Mouse (Mus musculus) stomach, embryonic 16.5 days (tissue): ENCODE measurements around the gene Kcnip1. TPM values are rescaled to one million over a fixed set of nuclear protein-coding genes. Genes with fewer than 3 reads are reported as not detected.

Source experiments
- ATAC-seq: fragments of 200-750 bp; cut with Nextera tagmentation; 2 replicates; pipeline ENCODE4 v1.8.0; 2017; ENCODE audit warnings: moderate number of reproducible peaks, moderate TSS enrichment; ENCODE audit not compliant: insufficient read depth, low FRiP score
- H3K27ac ChIP-seq: fragments of 300-500 bp; sonication (generic); 2 replicates; pipeline ENCODE4 v1.5.1; 2014; ENCODE audit warnings: low read length
- H3K27me3 ChIP-seq: fragments of 300-500 bp; sonication (generic); 2 replicates; pipeline ENCODE4 v1.6.1; 2014; ENCODE audit warnings: low read length, control low read depth, mixed read lengths; ENCODE audit not compliant: control insufficient read depth, insufficient read depth
- H3K36me3 ChIP-seq: fragments of 300-500 bp; sonication (generic); 2 replicates; pipeline ENCODE4 v1.6.1; 2014; ENCODE audit warnings: low read length; ENCODE audit not compliant: control insufficient read depth, insufficient read depth
- H3K4me1 ChIP-seq: fragments of 300-500 bp; sonication (generic); 2 replicates; pipeline ENCODE4 v1.6.1; 2014; ENCODE audit warnings: low read length, control low read depth, mixed read lengths; ENCODE audit not compliant: control insufficient read depth, insufficient read depth
- H3K4me2 ChIP-seq: fragments of 300-500 bp; sonication (generic); 2 replicates; pipeline ENCODE4 v1.6.1; 2014; ENCODE audit warnings: low read depth, low read length, mixed read lengths
- H3K4me3 ChIP-seq: fragments of 300-500 bp; sonication (generic); replicated peaks from 2 replicates; pipeline ENCODE4 v1.5.1; 2014; ENCODE audit warnings: mild to moderate bottlenecking, low read length
- H3K9ac ChIP-seq: fragments of 300-500 bp; sonication (generic); 2 replicates; pipeline ENCODE4 v1.6.1; 2014; ENCODE audit warnings: low read length
- H3K9me3 ChIP-seq: fragments of 300-500 bp; sonication (generic); replicated peaks from 2 replicates; pipeline ENCODE4 v1.6.1; 2016; ENCODE audit warnings: low read length, control low read depth; ENCODE audit not compliant: control insufficient read depth
- WGBS: fragments of 180-500 bp; shearing (Covaris S2); extraction: QIAGEN DNeasy Blood & Tissue Kit; methylation state at CpG from one replicate; pipeline ENCODE4 v1.1.7; 2014; 5-methylcytosine and 5-hydroxymethylcytosine counted together
- polyA plus RNA-seq: library from polyadenylated mRNA; unstranded; fragments of >200 nt; fragmentation: Nextera tagmentation; extraction: Ambion mirVana; gene quantifications from 2 replicates; pipeline ENCODE4 v1.2.1, GENCODE M21; 2015

The Kcnip1 gene
- polyA plus RNA-seq, 1 experiment from 2014 or later, result 10.7 TPM

GRCm38 (mm10) chr11:34000416-34000815 is 7.5 kb upstream of the Kcnip1 start:
- Histone ChIP-seq H3K27me3 (no peaks in the 10 kb centered on the region), H3K4me2 (no peak overlapping the region), H3K36me3 (no peaks in the 10 kb centered on the region), H3K4me1 (no peaks in the 10 kb centered on the region), H3K9ac (no peak overlapping the region), H3K4me3 (no peak overlapping the region), H3K27ac (no peak overlapping the region), H3K9me3 (no peaks in the 10 kb centered on the region)
- no peak for ATAC-seq
- WGBS, result 80% methylated on average over 3 of the region's 3 CpGs

DNA sequence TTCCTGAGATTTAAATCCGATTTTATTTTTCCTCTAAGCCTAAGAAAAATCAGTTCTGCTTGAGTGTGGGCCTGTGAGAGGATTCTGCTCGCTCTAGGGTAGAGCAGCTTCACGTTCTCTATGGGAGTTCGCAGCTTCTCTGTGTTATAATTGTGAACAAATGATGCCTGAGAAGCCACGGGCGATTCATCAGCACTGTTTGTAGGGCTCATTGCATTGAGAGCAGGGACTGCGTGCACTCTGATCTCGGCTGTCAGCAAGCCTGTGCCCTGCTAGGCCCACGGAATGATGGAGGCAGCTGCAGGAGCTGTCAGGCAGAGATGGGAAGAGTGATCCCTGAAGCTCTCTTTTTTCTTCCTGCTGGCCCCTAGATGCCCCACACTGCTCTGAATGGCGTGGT is 5.3 kb upstream of the Kcnip1 start:
- WGBS, result 60% methylated on average over 10 of the region's 10 CpGs
- Histone ChIP-seq H3K36me3 (no peaks in the 10 kb centered on the region), H3K4me1 (no peaks in the 10 kb centered on the region), H3K4me3 (no peak overlapping the region), H3K27me3 (no peaks in the 10 kb centered on the region), H3K9me3 (no peaks in the 10 kb centered on the region), H3K4me2 (no peak overlapping the region), H3K9ac (no peak overlapping the region), H3K27ac (no peak overlapping the region)
- ATAC-seq, result no peak

GRCm38 (mm10) chr11:33993496-33993895 is 544 bp upstream of the Kcnip1 start:
- no peak overlapping the region for H3K27ac ChIP-seq
- no peaks in the 10 kb centered on the region for H3K9me3 ChIP-seq
- 50% methylated on average over 5 of the region's 5 CpGs for WGBS
- H3K36me3 ChIP-seq, result no peaks in the 10 kb centered on the region
- no peaks in the 10 kb centered on the region for H3K27me3 ChIP-seq
- peak overlapping the region; percentile 41; the same call in 1 of the 2 replicates for H3K4me2 ChIP-seq
- H3K4me1 ChIP-seq, result 0 out of 2 replicates have a peak, but pooled peaks cover 4% of the 10 kb centered on the region
- H3K4me3 ChIP-seq, result no peak overlapping the region
- no peak overlapping the region for H3K9ac ChIP-seq
- ATAC-seq, result no peak

GRCm38 (mm10) chr11:33990002-33990401 is 3.0 kb downstream of the Kcnip1 start:
- no peaks in the 10 kb centered on the region for H3K9me3 ChIP-seq
- 0 out of 2 replicates have a peak, but pooled peaks cover 4% of the 10 kb centered on the region for H3K4me1 ChIP-seq
- H3K36me3 ChIP-seq, result no peaks in the 10 kb centered on the region
- no peak overlapping the region for H3K9ac ChIP-seq
- H3K4me3 ChIP-seq, result no peak overlapping the region
- H3K4me2 ChIP-seq, result no peak overlapping the region
- ATAC-seq, result peak; percentile 36; the same call in 1 of the 2 replicates
- H3K27ac ChIP-seq, result no peak overlapping the region
- WGBS, result 45% methylated on average over 5 of the region's 5 CpGs
- H3K27me3 ChIP-seq, result no peaks in the 10 kb centered on the region

- 80% methylated on average over 2 of the region's 2 CpGs for WGBS
- no peak overlapping the region for H3K4me3 ChIP-seq
- H3K4me2 ChIP-seq, result no peak overlapping the region
- no peak overlapping the region for H3K27ac ChIP-seq
- no peak for ATAC-seq
- no peak overlapping the region for H3K9ac ChIP-seq
- H3K27me3 ChIP-seq, result no peaks in the 10 kb centered on the region
- no peaks in the 10 kb centered on the region for H3K36me3 ChIP-seq
- H3K9me3 ChIP-seq, result no peaks in the 10 kb centered on the region
- H3K4me1 ChIP-seq, result no peaks in the 10 kb centered on the region
These were observed 6.4 kb downstream of the Kcnip1 start for GRCm38 (mm10) chr11:33986525-33986924.

DNA sequence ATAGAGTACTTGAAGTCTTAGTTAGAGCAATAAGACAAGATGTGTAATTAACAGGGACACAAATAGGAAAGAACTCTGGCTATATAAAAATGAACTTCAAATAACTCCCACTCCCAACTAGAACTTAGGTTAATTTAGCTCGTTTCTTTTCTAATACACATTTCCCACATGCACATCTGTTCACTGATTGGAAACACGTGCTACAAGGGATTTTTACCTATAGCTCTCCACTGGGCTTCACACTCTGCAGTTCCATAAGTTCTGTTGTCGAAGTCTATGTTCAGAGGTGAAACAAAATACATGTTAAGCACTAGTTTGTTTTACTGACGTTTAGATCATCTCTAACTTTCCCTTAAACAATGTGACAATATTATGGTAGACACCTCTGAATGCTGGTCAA is 12.8 kb downstream of the Kcnip1 start:
- Histone ChIP-seq H3K27ac (no peak overlapping the region), H3K36me3 (no peaks in the 10 kb centered on the region), H3K9ac (no peak overlapping the region), H3K4me2 (no peak overlapping the region), H3K27me3 (no peaks in the 10 kb centered on the region), H3K9me3 (no peaks in the 10 kb centered on the region), H3K4me3 (no peak overlapping the region), H3K4me1 (no peaks in the 10 kb centered on the region)
- no peak for ATAC-seq
- 78% methylated on average over 4 of the region's 4 CpGs for WGBS

- WGBS, result 74% methylated on average over 2 of the region's 2 CpGs
- no peak for ATAC-seq
- no peak overlapping the region for H3K4me3 ChIP-seq
These were observed 17.8 kb downstream of the Kcnip1 start for GRCm38 (mm10) chr11:33975121-33975520.

GRCm38 (mm10) chr11:33974341-33975040 is 18.5 kb downstream of the Kcnip1 start:
- peaks cover 3% of the 10 kb centered on the region; the same call in 1 of the 2 replicates for H3K4me1 ChIP-seq
- 37% methylated on average over 14 of the region's 14 CpGs for WGBS
- ATAC-seq, result peak; percentile 81

More at GRCm38 (mm10) chr11:33975121-33975520, 17.8 kb downstream of the Kcnip1 start:
- no peaks in the 10 kb centered on the region for H3K4me1 ChIP-seq
- no peaks in the 10 kb centered on the region for H3K27me3 ChIP-seq
- no peak overlapping the region for H3K9ac ChIP-seq
- H3K9me3 ChIP-seq, result no peaks in the 10 kb centered on the region
- no peaks in the 10 kb centered on the region for H3K36me3 ChIP-seq
- no peak overlapping the region for H3K27ac ChIP-seq
- H3K4me2 ChIP-seq, result no peak overlapping the region

GRCm38 (mm10) chr11:33972114-33972513 is 20.8 kb downstream of the Kcnip1 start:
- Histone ChIP-seq H3K36me3 (no peaks in the 10 kb centered on the region), H3K9me3 (no peaks in the 10 kb centered on the region), H3K27ac (no peak overlapping the region), H3K4me2 (no peak overlapping the region), H3K27me3 (no peaks in the 10 kb centered on the region), H3K4me1 (peaks cover 3% of the 10 kb centered on the region; the same call in 1 of the 2 replicates), H3K4me3 (no peak overlapping the region), H3K9ac (no peak overlapping the region)
- 75% methylated on average over 7 of the region's 7 CpGs for WGBS
- ATAC-seq, result no peak

More at GRCm38 (mm10) chr11:33974341-33975040, 18.5 kb downstream of the Kcnip1 start:
- Histone ChIP-seq H3K9ac (no peak overlapping the region), H3K27ac (no peak overlapping the region), H3K27me3 (no peaks in the 10 kb centered on the region), H3K36me3 (no peaks in the 10 kb centered on the region), H3K4me3 (no peak overlapping the region), H3K4me2 (no peak overlapping the region), H3K9me3 (no peaks in the 10 kb centered on the region)
